8 mouse cellular contexts compared by ENCODE assay signal in genomic region chr16:38197299-38197698, GRCm38 (mm10).
DNase-seq lines count a peak whose midpoint lies in the region; TF ChIP-seq lines count a peak whose summit lies in the region.
"Had no signal": no experiment of that assay in that cellular context is flagged by ENCODE, and none has a peak within 500 bp of the region (broad histone marks: within the 10 kb centered on the region; RNA-seq: fewer than 3 reads in every experiment).

No protein-coding gene starts in this region.

- TF ChIP-seq EP300 in MEL (IDR thresholded peaks at IDR 0.05; ENCODE audit: low read depth in 1 of 2, low read length in 2 of 2) = no peak

- intact Hi-C loops in gastrocnemius, postnatal 14 days (cut with DNase I; ENCODE audit: low total_unique reads) = loop anchor here (5.0 kb wide), 1 partner anchor 200 kb away; no protein-coding TSS in a partner anchor

- H3K79me2 ChIP-seq in MEL (ENCODE audit: control insufficient read depth, insufficient read depth, low read length, poor library complexity) = no peaks in the 10 kb centered on the region; the same call in 1 of the 2 replicates

- peak; percentile 80 for TF ChIP-seq RAD21 in MEL (IDR thresholded peaks at IDR 0.05; ENCODE audit: low read depth, low read length)

- H3K9me3 ChIP-seq in MEL (replicated peaks; ENCODE audit: insufficient read depth, low read length) = no peaks in the 10 kb centered on the region
- H3K9me3 ChIP-seq: heart, embryonic 15.5 days had no signal

- no peaks in the 10 kb centered on the region for H3K27me3 ChIP-seq in MEL (ENCODE audit: control insufficient read depth in 1 of 2, insufficient read depth in 2 of 2, low read length in 2 of 2)
- no peaks in the 10 kb centered on the region for H3K27me3 ChIP-seq in cerebellum, adult 2 months (ENCODE audit: control insufficient read depth, insufficient read depth, low read length)
- H3K27me3 ChIP-seq: heart, embryonic 15.5 days had no signal

- 45% methylated on average over 4 of the region's 4 CpGs for WGBS in cerebellum, adult 2 months

- DNase-seq in CD4-positive, CD25-positive, alpha-beta regulatory T cell, adult 2 months (ENCODE audit: low read depth, low spot score) = peak; percentile 78
- peak; percentile 69 for DNase-seq in MEL (ENCODE audit: low read depth, low spot score)
- DNase-seq in cerebellum, adult 2 months = peak; percentile 59 to 73
- DNase-seq in gastrocnemius, postnatal 14 days = peak; percentile 32
- DNase-seq in kidney, postnatal 4 days = peak; percentile 51 to 63
- peak; percentile 79 for DNase-seq in lung, postnatal 10 days
- peak; percentile 73 for DNase-seq in right cerebral cortex, adult 18-20 months

- no peaks in the 10 kb centered on the region for H3K4me1 ChIP-seq in MEL (ENCODE audit: control insufficient read depth in 1 of 2, insufficient read depth in 2 of 2, low read length in 2 of 2)
- H3K4me1 ChIP-seq in cerebellum, adult 2 months (ENCODE audit: control insufficient read depth, insufficient read depth, low read length) = peaks cover 3% of the 10 kb centered on the region; the same call in 1 of the 2 replicates
- H3K4me1 ChIP-seq: heart, embryonic 15.5 days had no signal

- H3K9ac ChIP-seq in MEL (ENCODE audit: control insufficient read depth, low read depth, low read length, poor library complexity, severe bottlenecking) = no peak overlapping the region
- H3K9ac ChIP-seq: heart, embryonic 15.5 days had no signal

- no peak overlapping the region for H3K4me3 ChIP-seq in MEL (ENCODE audit: control insufficient read depth in 1 of 2, insufficient read depth in 1 of 2, low read depth in 2 of 2, low read length in 2 of 2)
- no peak overlapping the region for H3K4me3 ChIP-seq in cerebellum, adult 2 months (replicated peaks; ENCODE audit: insufficient read depth, low read depth, low read length)
- H3K4me3 ChIP-seq: heart, embryonic 15.5 days had no signal

- TF ChIP-seq CTCF in MEL (IDR thresholded peaks at IDR 0.05 in 2 of 3, conservative IDR thresholded peaks at IDR 0.05 in 1 of 3; ENCODE audit: control insufficient read depth in 1 of 3, insufficient read depth in 1 of 3, low read depth in 2 of 3, low read length in 3 of 3, poor library complexity in 1 of 3, severe bottlenecking in 1 of 3) = peak; percentile 43 to 80 (median 69)
- peak; percentile 53; the same call in 1 of the 2 replicates for TF ChIP-seq CTCF in cerebellum, adult 2 months (IDR thresholded peaks at IDR 0.05; ENCODE audit: borderline replicate concordance, insufficient read depth, low read depth, low read length)

- peaks cover 0 to 8% of the 10 kb centered on the region in 2 experiments; a peak in 2 of 4 replicates for H3K36me3 ChIP-seq in MEL (ENCODE audit: control insufficient read depth in 1 of 2, insufficient read depth in 2 of 2, low read length in 2 of 2)

- H3K27ac ChIP-seq in MEL (ENCODE audit: control insufficient read depth, low read depth, low read length) = no peak overlapping the region
- no peak overlapping the region for H3K27ac ChIP-seq in cerebellum, adult 2 months (ENCODE audit: insufficient read depth, low read length)
- H3K27ac ChIP-seq: heart, embryonic 15.5 days had no signal

- TF ChIP-seq POLR2A in MEL (IDR thresholded peaks at IDR 0.05; ENCODE audit: control insufficient read depth in 1 of 2, insufficient read depth in 1 of 2, low read depth in 1 of 2, low read length in 2 of 2, poor library complexity in 1 of 2) = no peak
- TF ChIP-seq POLR2A in cerebellum, adult 2 months (IDR thresholded peaks at IDR 0.05; ENCODE audit: borderline replicate concordance, insufficient read depth, low read length) = no peak

TF ChIP-seq in MEL, 35 proteins besides CTCF, POLR2A, EP300 and RAD21:
- no peak for TF ChIP-seq USF1 (IDR thresholded peaks at IDR 0.05; ENCODE audit: low read depth, low read length)
- TF ChIP-seq ZNF384 (IDR thresholded peaks at IDR 0.05; ENCODE audit: low read depth, low read length) = no peak
- TF ChIP-seq SMC3 (IDR thresholded peaks at IDR 0.05; ENCODE audit: low read depth, low read length) = peak; percentile 86
- TF ChIP-seq ZC3H11A (IDR thresholded peaks at IDR 0.05; ENCODE audit: low read depth, low read length) = peak; percentile 74
- no peak for TF ChIP-seq MEF2A (IDR thresholded peaks at IDR 0.05; ENCODE audit: extremely low read depth, insufficient replicate concordance, low read depth, low read length, poor library complexity, severe bottlenecking)
- TF ChIP-seq POLR2AphosphoS2 (IDR thresholded peaks at IDR 0.05; ENCODE audit: low read length) = no peak
- no peak for TF ChIP-seq MAX (IDR thresholded peaks at IDR 0.05; ENCODE audit: low read length)
- TF ChIP-seq HCFC1 (IDR thresholded peaks at IDR 0.05; ENCODE audit: low read depth, low read length) = 0 out of 2 replicates have a peak, but pooled peaks have one; percentile 22
- no peak for TF ChIP-seq SIN3A (IDR thresholded peaks at IDR 0.05; ENCODE audit: low read length)
- no peak for TF ChIP-seq CHD1 (IDR thresholded peaks at IDR 0.05; ENCODE audit: low read depth, low read length)
- TF ChIP-seq TAL1 (IDR thresholded peaks at IDR 0.05; ENCODE audit: low read length) = no peak
- TF ChIP-seq ELF1 (IDR thresholded peaks at IDR 0.05; ENCODE audit: low read depth, low read length) = no peak
- TF ChIP-seq USF2 (IDR thresholded peaks at IDR 0.05; ENCODE audit: borderline replicate concordance in 1 of 2, insufficient read depth in 1 of 2, low read depth in 1 of 2, low read length in 2 of 2) = no peak
- TF ChIP-seq GATA1 (IDR thresholded peaks at IDR 0.05; ENCODE audit: low read depth, low read length) = no peak
